Mouse (Mus musculus): ENCODE results near the gene Fancc. TPM values are rescaled to one million over a fixed set of nuclear protein-coding genes. Genes with fewer than 3 reads are reported as not detected.
A peak's percentile ranks its signal among the peaks of the same experiment; 100 is the strongest.
"Not testable (repeated sequence)": the region's sequence is repeated elsewhere in the genome, so short reads cannot be mapped to it uniquely, and the experiment has no call there.

Gene Fancc
- total RNA-seq, 2 experiments from 2014 or later, result 9.1 to 9.7 TPM

DNA sequence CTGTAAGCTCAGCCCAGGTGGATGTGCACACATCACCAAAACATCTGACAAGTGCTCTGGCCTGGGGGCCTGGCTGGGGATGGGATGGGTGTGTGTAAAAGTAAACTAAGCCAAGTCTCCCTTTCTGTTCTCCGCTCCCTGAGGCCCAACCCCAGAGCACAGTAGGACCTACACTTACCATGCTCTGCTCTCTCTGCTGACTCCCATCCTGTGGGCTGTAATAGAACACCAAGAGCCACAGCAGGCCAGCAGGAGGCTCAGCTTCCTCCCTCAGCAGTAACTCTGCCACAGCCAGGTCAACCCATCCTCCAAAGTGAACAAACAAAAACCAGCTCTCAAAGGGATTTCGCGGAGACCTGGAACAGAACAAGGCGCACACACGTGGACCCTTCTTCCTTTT, 175.4 kb downstream of the Fancc start:
- no peak for DNase-seq (ENCODE audit: low spot score in 2 of 2)

DNA sequence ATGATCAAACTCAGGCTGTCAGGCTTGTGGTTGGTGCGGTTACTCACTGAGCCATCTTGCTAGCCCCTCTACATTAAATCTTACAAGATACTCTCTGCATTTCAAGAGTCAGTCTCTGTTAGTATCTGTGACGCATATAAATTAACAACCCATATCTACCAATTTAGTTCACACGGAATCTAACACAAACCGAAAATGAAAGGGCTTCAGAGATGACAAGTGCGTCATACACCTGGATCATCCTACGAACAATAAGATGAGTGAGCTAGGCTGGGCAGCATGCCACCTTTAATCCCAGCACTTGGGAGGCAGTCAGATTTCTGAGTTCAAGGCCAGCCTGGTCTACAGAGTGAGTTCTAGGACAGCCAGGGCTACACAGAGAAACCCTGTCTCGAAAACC, 177.3 kb downstream of the Fancc start:
- no peak for DNase-seq (ENCODE audit: low spot score in 2 of 2)

DNA sequence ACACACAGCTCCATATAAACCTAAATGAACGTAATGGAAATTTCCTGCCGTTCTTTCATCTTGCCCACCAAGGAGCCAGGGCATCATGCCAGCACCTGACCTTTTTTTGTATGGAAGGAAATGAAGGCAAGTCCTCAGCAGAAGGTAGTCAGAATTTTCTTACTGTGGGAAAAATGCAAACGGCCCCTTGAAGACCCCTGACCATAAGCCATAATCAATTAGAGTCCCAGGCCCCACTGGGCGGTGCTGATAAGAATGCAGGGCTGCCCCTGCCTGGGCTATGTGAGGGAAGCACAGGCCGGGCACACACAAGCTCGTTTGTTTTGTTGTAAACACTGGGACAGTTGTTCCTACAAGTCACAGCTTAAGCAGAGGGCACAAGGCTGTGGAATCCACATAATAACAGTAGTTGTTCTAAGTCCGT, 179.4 kb downstream of the Fancc start:
- DNase-seq (ENCODE audit: low spot score in 2 of 2), result no peak

DNA sequence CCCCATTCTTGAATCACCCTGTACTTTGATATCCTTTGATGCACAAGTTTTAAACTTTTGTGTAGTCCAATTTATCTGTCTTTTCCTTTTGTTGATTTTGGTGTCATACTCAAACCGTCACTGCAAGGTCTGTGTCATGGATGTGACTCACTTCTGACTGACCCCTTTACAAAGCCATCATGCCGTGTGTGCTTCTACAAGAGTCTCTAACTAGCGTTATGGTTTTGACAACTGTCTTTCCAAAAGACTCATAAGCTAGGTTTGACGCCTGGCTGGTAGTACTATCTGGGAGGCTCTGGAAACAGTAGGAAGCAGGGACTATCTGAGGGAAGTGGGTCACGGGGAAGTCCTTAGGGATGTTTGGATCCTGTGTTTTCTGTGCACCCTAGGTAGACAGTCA, 180.7 kb downstream of the Fancc start:
- DNase-seq (ENCODE audit: low spot score in 2 of 2), result no peak

DNA sequence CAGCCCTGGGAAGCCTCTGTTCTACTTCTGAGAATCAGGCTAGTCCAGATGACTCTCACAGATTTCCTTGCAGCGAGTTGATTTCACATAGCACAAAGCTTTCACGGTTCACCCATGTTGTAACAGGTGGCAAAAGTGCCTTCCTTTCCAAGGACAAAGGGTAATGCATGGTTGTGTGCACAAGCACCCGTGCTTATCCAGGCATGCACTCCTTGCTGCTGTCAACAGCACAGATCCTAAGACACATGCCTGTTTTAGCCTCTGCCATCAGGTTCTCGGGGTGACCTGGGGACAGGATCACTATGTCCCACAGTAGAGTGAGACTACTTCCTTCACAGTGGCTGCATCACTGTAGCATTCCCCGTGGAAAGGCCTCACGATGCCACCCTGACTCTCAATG, 181.3 kb downstream of the Fancc start:
- no peak for DNase-seq (ENCODE audit: low spot score in 2 of 2)

DNA sequence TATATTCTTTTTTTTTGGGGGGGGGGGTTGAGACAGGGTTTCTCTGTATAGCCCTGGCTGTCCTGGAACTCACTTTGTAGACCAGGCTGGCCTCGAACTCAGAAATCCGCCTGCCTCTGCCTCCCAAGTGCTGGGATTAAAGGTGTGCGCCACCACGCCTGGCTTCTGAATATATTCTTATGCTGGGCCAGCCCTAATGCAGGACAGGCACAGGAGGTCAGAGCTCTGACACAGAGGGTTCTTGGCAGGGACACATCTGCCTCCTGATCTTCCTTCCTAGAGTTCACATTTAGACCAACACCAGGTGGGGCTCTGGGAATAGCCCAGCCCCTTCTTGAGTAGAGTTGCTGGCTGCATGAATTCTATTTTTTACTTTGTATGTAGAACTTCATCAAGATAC, 182.0 kb downstream of the Fancc start:
- DNase-seq (ENCODE audit: low spot score in 2 of 2), result not testable (repeated sequence)

DNA sequence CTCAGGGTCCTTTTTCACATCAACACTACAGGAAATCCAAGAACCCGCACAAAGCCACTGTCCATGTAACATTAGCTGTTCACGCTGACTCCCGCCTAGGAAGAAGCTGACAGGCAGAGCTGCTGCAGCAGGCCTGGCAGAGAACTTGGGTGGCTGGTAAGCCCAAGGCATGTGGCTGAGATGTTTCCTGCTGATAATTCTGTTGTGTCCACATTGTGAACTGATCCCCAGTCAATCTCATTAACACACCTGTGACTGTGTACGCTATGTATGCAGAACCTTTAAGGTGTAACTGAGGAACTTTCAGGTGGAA, 182.5 kb downstream of the Fancc start:
- no peak for DNase-seq (ENCODE audit: low spot score in 2 of 2)

DNA sequence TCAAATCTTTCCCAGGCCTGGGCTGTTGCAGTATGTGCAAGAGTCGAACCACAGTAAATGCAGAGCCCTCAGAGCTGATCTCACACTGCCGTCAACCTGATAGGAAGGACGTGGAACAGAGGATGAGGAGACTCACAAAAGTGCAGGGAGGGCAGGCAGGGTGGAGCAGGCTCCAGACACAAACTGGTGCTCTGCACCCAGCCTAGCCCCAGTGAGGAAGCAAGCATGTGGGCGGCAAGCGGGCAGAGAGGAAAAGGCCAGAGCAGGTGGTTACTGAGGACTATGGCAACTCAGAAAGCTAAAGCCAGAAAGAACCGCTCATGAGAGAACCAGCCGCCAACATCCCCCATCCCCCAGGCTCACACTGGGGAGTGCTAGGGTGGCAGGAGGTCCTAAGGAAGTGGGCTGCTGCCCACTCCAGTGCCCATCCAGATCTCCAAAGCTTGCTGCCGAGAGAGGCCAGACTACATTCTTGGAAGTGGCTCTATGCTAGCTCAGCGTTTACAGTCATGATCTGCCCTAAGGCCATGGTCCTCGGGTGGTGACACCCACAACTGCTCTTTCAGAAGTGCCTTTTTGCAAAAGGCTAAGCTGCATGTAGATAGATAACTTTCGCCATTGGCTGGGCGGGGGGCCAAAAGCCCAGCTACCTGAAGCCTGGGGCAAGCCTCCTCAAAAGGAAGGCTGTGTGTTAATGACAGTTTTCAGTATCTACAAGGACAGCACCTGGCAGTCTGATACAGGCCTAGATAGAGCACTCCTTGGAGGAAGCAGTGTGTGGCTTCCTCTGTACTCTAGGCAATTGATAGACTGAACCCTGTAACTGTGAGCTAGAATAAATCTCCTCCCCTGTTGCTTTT, 183.1 kb downstream of the Fancc start:
- no peak for DNase-seq (ENCODE audit: low spot score in 2 of 2)

DNA sequence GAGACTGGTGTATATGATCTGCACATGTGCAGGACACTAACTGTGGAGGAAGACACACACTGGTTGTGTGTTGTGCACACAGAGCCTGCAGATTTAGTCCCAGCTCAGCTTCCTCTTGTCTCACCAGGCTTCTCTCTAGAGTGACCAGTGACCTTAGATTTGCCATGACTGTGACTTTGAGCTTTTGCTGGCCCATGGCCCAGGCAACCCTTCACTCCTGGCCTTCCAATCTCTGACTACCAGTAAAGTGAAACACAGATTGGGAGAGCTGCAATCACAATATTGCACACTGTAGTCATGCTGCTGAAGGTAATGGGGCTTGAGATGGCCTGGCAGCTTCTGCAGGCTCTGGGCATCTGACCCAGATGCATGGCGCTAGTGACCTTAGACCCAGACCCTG, 183.8 kb downstream of the Fancc start:
- DNase-seq (ENCODE audit: low spot score in 2 of 2), result no peak

DNA sequence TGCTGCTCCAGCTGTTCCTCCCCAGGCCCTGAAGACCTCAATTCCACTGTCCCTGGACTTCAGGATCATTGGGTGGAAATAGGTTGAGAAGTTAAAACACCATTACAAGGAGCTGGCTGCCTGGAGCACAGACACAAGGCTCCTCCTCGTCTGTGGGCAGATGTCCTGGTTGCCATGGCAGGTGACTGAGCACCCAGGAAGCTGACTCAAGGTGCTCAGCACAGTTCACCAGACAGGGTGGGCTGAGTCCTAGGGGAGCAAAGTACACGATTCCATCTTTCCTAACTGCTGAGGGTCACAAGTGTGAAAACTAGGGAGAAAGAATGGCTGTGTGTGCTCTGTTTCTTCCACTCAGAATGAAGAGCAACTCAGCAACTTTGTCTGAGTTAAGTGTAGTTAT, 185.9 kb downstream of the Fancc start:
- DNase-seq (ENCODE audit: low spot score in 2 of 2), result no peak

DNA sequence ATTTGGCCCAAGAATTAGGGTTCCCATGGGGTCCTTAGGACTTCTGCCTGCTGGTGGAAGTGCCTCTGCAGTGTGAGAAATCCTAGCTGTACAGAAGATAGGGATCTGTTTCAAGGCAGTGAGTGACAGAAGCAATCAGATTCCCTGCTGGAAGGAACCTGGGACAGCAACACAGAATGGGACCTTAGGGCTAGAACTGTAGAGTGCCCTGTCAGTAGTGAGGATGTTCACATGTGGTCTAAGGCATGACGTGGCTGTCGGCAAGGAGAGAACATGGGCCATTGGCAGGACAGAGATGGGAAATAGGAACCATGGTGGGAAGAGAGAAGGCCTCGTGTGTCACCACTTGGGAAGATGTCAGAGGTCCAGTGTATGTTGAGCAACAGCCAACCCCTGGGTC, 187.5 kb downstream of the Fancc start:
- no peak for DNase-seq (ENCODE audit: low spot score in 2 of 2)

DNA sequence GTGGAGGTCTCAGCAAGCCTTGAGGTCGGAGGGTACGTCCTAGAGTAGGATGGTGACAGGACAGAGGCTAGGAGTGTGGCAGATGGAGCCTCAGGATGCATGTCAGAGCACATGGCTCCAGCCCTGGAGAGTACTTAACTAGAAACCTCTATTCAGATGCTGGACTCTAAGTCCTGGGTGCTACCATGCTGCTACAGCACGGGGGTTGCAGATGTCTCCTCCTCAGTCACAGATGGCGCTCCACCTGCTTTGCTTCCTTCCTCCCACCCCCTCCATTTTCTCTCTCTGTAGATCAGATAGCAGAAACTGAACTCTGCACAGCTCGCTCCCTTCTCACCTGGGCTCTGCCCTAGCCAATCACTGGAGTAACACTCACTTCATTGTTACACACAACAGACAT, 190.3 kb downstream of the Fancc start:
- DNase-seq (ENCODE audit: low spot score in 2 of 2), result peak in 1 of 2 experiments; percentile 50

DNA sequence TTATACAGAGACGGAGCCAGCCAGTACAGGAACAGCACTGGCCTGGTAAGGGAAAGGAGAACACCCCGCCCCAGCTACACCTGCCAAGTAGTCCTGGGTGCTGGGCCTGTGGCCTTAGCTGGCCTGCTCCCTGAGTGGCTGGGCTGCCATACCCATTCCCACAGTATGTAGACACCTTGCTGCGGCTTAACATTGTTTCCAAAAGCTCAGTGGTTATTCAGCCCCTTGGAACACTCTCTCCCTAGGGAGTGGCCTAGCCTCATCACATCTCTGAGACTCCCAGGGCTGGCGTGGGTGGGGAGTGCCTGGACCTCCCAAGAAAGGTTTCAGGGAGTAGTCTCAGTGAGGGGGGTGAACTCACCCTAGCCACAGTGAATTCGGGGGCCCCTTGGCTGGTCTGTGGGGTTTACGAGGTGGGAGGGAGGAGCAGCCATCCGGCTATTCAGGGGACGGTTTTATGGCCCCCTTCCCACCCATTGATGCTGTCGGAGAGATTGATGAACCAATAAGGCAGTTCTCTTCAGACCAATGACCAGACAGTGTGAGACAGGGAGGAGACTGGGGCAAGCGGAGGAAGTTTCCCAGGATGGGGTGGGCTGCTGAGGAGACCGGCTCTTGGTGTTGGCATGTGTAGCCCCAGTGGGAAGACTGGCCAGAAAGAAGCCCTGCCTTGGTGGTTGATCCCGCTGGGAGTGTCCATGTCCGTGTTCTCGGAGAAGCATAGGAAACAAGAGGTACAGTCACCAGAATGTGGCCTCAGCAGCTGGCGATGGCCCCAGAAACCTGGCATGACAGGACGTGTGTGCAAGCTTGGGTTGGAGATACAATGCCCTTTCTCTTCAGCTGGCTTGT, 191.7 kb downstream of the Fancc start:
- peak in 1 of 2 experiments; percentile 48 for DNase-seq (ENCODE audit: low spot score in 2 of 2)

DNA sequence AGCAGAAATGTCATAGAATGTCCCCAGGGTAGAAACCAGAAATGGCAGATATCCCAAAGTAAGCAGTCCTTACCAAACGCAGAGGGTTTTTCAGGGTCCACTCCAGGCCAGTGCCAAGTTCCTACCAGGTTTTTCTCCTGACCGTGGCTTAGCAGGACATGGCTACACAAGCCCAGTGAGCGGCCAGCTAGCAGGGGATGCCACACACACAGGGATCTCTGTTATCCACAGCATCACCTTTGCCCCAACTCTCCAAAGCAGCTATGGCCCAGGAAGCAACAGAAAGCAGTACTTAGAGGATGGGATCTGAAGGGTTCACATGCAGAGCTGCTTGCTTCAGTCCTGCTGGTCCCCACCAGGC, 192.3 kb downstream of the Fancc start:
- DNase-seq (ENCODE audit: low spot score in 2 of 2), result no peak

DNA sequence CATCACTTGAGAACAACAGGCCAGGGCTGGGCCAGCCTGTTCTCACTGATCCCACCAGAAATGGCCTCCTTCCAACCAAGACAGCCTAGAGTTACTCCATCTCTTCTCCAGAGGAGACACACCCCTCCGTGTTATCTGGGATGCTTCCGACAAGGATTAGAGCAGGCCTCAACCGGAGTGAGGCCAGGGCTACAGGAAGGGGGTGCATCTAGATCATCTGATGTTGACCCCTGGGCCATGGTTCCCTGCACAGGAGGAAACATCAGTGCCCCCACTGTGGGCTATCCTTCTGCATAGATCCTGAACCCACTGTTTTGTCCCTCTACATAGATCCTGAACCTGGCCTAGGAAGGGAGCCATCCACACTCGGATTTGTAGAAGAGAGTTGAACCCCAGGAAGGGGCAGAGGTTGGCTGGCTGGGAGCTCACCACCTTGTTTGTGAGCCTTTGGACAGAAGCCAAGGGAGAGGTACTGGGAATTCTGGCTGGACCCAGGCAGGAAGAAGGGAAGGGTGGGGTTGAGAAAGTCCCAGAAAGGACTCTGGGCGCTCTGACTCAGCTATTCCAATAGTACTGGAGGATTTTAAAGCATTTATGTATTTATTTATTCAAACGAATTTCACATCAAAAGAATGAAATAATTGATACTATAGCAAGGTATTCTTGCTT, 192.8 kb downstream of the Fancc start:
- no peak for DNase-seq (ENCODE audit: low spot score in 2 of 2)

DNA sequence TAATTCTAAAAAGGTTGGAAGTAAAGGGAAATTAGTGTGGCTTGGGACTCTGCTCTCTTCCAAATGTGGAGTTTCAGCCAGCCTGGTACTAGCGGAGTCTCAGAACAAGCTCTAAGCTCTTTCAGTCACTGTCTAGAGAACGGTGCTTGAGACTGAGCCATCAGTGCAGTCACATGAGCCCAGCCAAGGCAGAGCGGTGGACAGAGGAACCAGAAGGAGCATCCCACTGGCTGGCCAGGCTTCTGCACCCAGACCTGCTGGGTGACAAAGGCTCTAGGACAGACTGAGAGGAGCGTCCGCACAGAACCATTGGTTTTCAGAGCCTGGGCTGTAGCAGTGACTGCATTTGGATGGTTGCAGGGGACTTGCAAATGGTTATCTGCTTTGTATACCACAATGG, 194.7 kb downstream of the Fancc start:
- DNase-seq (ENCODE audit: low spot score in 2 of 2), result no peak

DNA sequence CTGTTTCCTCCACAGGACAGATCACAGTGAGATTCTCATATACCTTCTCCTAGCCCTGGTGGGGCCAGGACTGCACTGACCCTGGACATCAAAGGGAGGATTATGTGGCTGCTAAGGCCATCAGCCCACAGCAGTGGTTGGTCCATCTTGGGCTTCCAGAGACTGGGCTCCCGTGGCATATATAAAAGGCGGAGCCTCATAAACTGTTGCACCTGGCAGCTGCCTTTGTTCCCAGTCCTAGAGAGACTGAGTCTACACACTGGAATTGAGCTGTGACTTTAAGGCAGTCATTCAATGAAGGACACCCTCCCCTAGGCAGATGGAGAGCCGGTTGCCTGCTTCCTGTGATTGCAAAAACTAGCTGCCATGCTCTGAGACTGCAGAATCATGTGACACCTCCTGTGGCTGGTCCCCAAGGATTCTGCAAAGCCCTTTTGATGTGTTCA, 195.3 kb downstream of the Fancc start:
- no peak for DNase-seq (ENCODE audit: low spot score in 2 of 2)

DNA sequence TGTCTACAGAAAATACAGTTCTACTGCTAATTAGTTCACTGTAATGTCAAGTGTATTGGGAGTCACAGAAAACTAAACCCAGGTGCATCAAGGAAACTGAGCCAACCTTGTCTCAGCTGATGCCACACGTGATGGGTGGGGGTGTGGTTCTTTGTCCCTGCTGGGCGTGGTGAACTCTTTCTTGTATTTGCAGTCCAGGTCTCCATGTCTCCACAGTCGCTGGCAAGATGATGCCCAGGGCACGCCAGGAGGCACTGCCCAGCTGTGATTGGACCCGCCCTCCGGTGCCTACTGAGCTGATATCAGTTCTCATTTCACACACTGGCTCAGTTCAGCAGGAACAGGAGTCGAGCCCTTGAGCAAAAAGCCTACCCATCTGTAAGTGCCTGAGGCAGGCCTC, 196.1 kb downstream of the Fancc start:
- no peak for DNase-seq (ENCODE audit: low spot score in 2 of 2)

DNA sequence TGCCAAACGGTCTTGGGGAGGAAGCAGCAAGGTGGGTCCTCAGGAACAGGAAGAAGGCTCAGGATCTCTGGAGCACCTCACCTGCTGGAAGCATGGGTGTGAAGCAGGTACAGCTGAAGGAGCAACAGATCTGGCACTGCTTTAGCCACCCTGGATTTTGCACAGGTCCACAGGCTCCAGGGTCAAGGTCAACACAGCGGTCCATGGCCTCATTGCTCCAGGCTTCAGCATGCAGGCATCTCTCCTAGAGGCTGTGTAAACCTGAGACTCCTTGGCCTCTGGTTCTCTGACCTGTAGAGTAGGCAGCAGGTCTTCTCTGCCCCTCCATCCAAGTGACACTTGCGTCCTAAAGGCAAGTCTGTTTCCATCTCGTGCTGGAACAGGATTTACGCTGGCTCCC, 198.1 kb downstream of the Fancc start:
- no peak for DNase-seq (ENCODE audit: low spot score in 2 of 2)

DNA sequence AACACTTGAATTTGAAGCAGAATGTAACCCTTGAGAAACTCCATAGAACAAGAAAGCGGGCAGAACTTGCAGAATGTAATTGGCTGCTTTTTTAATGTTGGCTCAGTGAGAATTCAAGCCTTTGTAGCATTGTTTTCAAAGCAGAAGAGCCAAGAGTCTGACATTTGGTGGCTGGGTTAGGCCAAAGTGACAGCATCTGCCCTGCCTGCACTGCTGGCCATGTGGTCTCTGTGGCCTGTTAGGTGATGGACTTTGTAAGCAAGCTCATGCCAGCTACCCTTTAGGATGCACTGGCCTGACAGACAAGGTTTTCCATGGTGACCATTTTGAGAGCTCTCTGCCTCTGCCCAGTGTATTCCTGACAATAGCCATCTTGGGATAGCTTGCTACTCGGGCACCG, 199.1 kb downstream of the Fancc start:
- DNase-seq (ENCODE audit: low spot score in 2 of 2), result no peak

DNA sequence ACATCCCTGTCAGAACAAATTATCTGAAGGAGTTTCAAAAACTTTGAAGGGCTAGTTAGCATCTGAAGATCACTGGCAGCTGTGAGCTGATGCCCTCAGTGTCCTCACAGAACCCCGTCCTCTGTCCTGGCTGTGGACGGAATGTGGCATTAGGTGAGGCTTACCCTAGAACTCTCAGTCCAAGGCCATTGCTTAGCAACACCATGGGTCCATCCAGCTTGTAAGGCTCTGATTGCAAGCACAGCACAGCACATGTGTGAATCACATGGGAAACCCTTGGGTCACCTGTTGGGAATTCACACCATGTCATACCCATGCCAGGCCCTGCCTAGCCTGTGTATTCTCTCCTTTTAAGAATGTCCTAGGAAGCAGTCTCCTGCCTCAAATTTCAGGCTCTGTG, 200.1 kb downstream of the Fancc start:
- DNase-seq (ENCODE audit: low spot score in 2 of 2), result no peak

DNA sequence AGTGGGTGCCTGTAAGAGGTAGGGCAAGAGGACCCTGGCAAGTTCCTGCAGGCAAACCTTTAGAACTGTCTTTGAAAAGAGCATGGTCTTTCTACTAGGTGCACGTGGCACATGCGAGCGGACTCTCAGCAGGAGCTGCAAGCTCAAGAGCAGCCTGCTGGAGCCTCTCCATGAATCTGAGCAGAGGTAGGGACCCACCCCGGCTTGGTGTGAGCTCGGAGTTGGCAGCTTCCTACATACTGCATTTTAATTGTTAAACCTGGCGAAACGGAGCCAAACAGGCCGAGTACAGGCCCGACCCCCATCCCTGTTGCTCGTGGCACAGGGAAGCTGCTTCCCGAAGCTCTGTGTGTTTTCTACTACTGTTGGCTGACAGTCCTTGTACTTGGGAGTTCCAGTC, 200.8 kb downstream of the Fancc start:
- no peak for DNase-seq (ENCODE audit: low spot score in 2 of 2)
